Mouse (Mus musculus) adrenal gland, postnatal 36 days (tissue): ENCODE data around the gene Thyn1. TPM values are rescaled to one million over a fixed set of nuclear protein-coding genes. Genes with fewer than 3 reads are reported as not detected.

Experiments used
- DNase-seq, 2 experiments: peaks; one replicate each; pipeline ENCODE4 v3.0.0; 2021; ENCODE audit warnings: mixed read lengths in 1 of 2
- total RNA-seq, 2 experiments: library from RNA; stranded (reverse); gene quantifications; 2 replicates each; pipeline ENCODE4 v1.2.3; 2021

Thyn1 gene
- total RNA-seq, 2 experiments from 2014 or later: 40.7 to 45.8 TPM

GRCm38 (mm10) chr9:27029828-27030762 lies 30.6 kb downstream of the Thyn1 start, which contains the start of the genes Vps26b and Ncapd3:
Vps26b (minus strand) TSS chr9:27030065.
Ncapd3 (plus strand) TSS chr9:27030175.
- peak; percentile 96 to 97 for DNase-seq

GRCm38 (mm10) chr9:27030763-27031100 lies 31.2 kb downstream of the Thyn1 start:
- no peak for DNase-seq

DNA sequence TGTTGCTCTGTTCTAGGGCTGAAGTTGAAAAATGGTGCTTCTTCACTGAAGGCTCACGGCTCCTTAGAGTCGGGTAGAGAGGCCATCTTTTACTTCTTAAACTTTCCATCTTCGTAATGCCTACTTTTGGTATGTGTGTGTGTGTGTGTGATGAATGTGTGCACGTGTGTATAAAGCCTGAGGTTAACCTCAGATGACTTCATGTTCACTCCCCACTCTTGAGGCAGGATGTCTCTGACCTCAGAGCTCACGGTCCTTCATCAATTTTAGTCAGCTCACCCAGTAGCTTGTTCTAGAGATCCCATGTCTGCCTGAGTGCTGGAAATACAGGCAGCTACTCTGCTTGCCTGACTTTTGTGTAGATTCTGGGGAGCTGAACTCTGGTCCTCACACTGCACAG lies 44.4 kb downstream of the Thyn1 start:
- no peak for DNase-seq

GRCm38 (mm10) chr9:27049492-27049891 lies 50.0 kb downstream of the Thyn1 start:
- no peak for DNase-seq

Other genes with a start within 250 kb of the Thyn1 start
- gene Glb1l2, start 193.2 kb upstream of the Thyn1 start, total RNA-seq: 1 to 10 TPM; 4.0 to 9.9 TPM
- 1 to 10 TPM in 1 of 2 experiments, under 1 TPM in 1; 0.56 to 1.0 TPM for gene Glb1l3, start 138.8 kb upstream of the Thyn1 start, total RNA-seq
- not detected for gene Gm1110, start 76.6 kb upstream of the Thyn1 start, total RNA-seq
- gene Acad8, start 144 bp upstream of the Thyn1 start, total RNA-seq: 10 to 100 TPM; 61.9 to 80.1 TPM
- gene Vps26b, start 30.4 kb downstream of the Thyn1 start, total RNA-seq: 10 to 100 TPM; 35.8 to 41.2 TPM
- gene Ncapd3, start 30.5 kb downstream of the Thyn1 start, total RNA-seq: 10 to 100 TPM; 14.1 to 14.5 TPM
- 10 to 100 TPM; 37.9 to 43.2 TPM for gene Jam3, start 155.7 kb downstream of the Thyn1 start, total RNA-seq